Mouse (Mus musculus) lung, adult 2 months (tissue): ENCODE data around the gene Ccdc141.

Source experiments
- CTCF ChIP-seq: fragments of 200-500 bp; IDR thresholded peaks from 2 replicates; pipeline ENCODE4 v1.5.1; 2011; ENCODE audit warnings: mild to moderate bottlenecking, low read length, control low read depth; ENCODE audit not compliant: insufficient read depth
- POLR2A ChIP-seq: fragments of 200-500 bp; IDR thresholded peaks from 2 replicates; pipeline ENCODE4 v1.6.1; 2011; ENCODE audit warnings: low read depth, mild to moderate bottlenecking, control low read depth, low read length, borderline replicate concordance; ENCODE audit errors: extremely low read depth

DNA sequence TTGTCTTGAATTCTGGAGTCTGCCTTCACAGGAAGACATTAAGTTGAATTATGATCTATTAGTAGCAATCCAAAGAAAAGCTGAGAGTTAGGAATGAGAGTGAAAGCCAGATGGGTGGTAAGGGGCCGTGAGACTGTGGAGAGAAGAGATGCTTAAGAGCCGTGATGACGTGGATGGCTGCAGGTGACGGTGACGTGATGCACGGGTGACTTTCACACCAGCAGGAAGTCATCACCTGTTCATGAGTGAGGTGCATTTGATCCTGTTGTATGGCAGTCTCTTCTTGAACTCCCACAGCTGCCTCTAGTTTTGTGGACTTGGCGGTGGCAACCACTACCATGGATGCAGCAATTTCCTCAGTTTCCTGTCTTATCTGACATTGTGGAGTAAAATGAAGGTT is 204.9 kb downstream of the Ccdc141 start:
- no peak for TF ChIP-seq POLR2A
- TF ChIP-seq CTCF = no peak
